Comparison of ENCODE assay signal across 7 mouse cellular contexts in genomic region chr4:132756974-132757373, GRCm38 (mm10). TPM values are rescaled to one million over a fixed set of nuclear protein-coding genes. Genes with fewer than 3 reads are reported as not detected.
DNase-seq lines count a peak whose midpoint lies in the region; ATAC-seq lines count a peak whose summit lies in the region.

Smpdl3b (minus strand) TSS chr4:132757252.

- H3K27me3 ChIP-seq in intestine, embryonic 14.5 days (replicated peaks; ENCODE audit: control insufficient read depth, insufficient read depth, low read length): peaks cover 4% of the 10 kb centered on the region; the same call in 1 of the 2 replicates

- H3K4me3 ChIP-seq in intestine, embryonic 14.5 days (ENCODE audit: low read depth, low read length): peak within 1 kb of the TSS; percentile 38

- H3K9me3 ChIP-seq in intestine, embryonic 14.5 days (ENCODE audit: control insufficient read depth, low read length): no peaks in the 10 kb centered on the region

- H3K27ac ChIP-seq in intestine, embryonic 14.5 days (ENCODE audit: low read depth): no peak within 1 kb of the TSS

- DNase-seq in adrenal gland, adult 2 months: peak; percentile 85
- peak; percentile 62 for DNase-seq in embryo, embryonic 11.5 days (ENCODE audit: low read depth, low spot score)
- DNase-seq in gastrocnemius, postnatal 4 days (ENCODE audit: low spot score in 2 of 2): peak; percentile 51 to 74
- peak; percentile 79 for DNase-seq in intestine, embryonic 14.5 days (ENCODE audit: low spot score)
- peak; percentile 70 to 86 for DNase-seq in left cerebral cortex, postnatal 25 days (ENCODE audit: low spot score in 2 of 2)
- DNase-seq in right cerebral cortex, postnatal 25 days: peak; percentile 81

- peak within 1 kb of the TSS; percentile 87 for H3K4me2 ChIP-seq in intestine, embryonic 14.5 days (ENCODE audit: low read length)

- peak; percentile 71 for ATAC-seq in intestine, embryonic 14.5 days (replicated peaks; ENCODE audit: low FRiP score, low TSS enrichment, low read depth)
- peak; percentile 81 for ATAC-seq in megakaryocyte-erythroid progenitor cell, adult 5-6 weeks (replicated peaks; ENCODE audit: low FRiP score, low TSS enrichment, poor library complexity, severe bottlenecking)

- intact Hi-C loops in left cerebral cortex, postnatal 25 days (cut with DNase I): no loop called here

- H3K36me3 ChIP-seq in intestine, embryonic 14.5 days (ENCODE audit: control insufficient read depth, insufficient read depth, low read length): no peaks in the 10 kb centered on the region

- no peaks in the 10 kb centered on the region for H3K4me1 ChIP-seq in intestine, embryonic 14.5 days (replicated peaks; ENCODE audit: control insufficient read depth, insufficient read depth, low read length)

- whole genome bisulfite sequencing in intestine, embryonic 14.5 days: 2% methylated on average over 22 of the region's 22 CpGs

- H3K9ac ChIP-seq in intestine, embryonic 14.5 days (ENCODE audit: low read length): peak within 1 kb of the TSS; percentile 38

RNA-seq across cellular contexts. Expression of gene Smpdl3b, which starts in this region (rescaled TPM):
- 10 to 100 TPM in 1 of 2 experiments, 1 to 10 TPM in 1; 1.7 to 24.2 TPM for total RNA-seq in adrenal gland, adult 2 months (2021)
- 15.5 and 32.0 TPM in 2 replicates for polyA plus RNA-seq in adrenal gland, adult 2 months (2012; rRNA removed)
- total RNA-seq in gastrocnemius, postnatal 4 days (2021): 1 to 10 TPM; 2.3 to 2.6 TPM
- polyA plus RNA-seq in intestine, embryonic 14.5 days (2014; fragmentation: Nextera tagmentation; extraction: Ambion mirVana): 7.4 and 7.8 TPM in 2 replicates
- 1 to 10 TPM; 4.3 to 4.5 TPM for total RNA-seq in left cerebral cortex, postnatal 25 days (2021)
- total RNA-seq in megakaryocyte-erythroid progenitor cell, adult 5-6 weeks (2014; fragmentation: Nextera tagmentation): not detected in 2 replicates
- total RNA-seq in megakaryocyte-erythroid progenitor cell, adult 5-6 weeks (2017): not detected in 2 replicates

Comparison
In these comparisons a context has a peak if more than half of its experiments do, and no peak if none do; other contexts are left out.
1. Peak in ATAC-seq in megakaryocyte-erythroid progenitor cell, adult 5-6 weeks; RNA of the gene not detected or under 1 TPM.